Mouse (Mus musculus) cerebellum, postnatal 4 days (tissue): ENCODE results near the gene Fabp6.

Experiments used
- DNase-seq, 2 experiments: peaks; one replicate each; pipeline ENCODE4 v3.0.0; 2022; ENCODE audit warnings: low spot score in 2 of 2, mixed read lengths in 1 of 2

Gene Fabp6

GRCm38 (mm10) chr11:43589530-43590072, 11.7 kb downstream of the Fabp6 start:
- DNase-seq: no peak

GRCm38 (mm10) chr11:43586324-43587090, 14.8 kb downstream of the Fabp6 start, which contains the start of gene 4933415A04Rik:
Gene 4933415A04Rik, plus strand, starts transcription at chr11:43587040.
- peak; percentile 65 to 80 for DNase-seq

- DNase-seq: no peak
Measured at GRCm38 (mm10) chr11:43585211-43586005, 15.9 kb downstream of the Fabp6 start.

- no peak for DNase-seq
Measured at GRCm38 (mm10) chr11:43577713-43578478, 23.4 kb downstream of the Fabp6 start.

GRCm38 (mm10) chr11:43575376-43576151, 25.8 kb downstream of the Fabp6 start:
- DNase-seq: no peak

- no peak for DNase-seq
Measured at GRCm38 (mm10) chr11:43575061-43575375, 26.3 kb downstream of the Fabp6 start.

- DNase-seq: peak in 1 of 2 experiments; percentile 43
Measured at GRCm38 (mm10) chr11:43569595-43569994, 31.7 kb downstream of the Fabp6 start.

GRCm38 (mm10) chr11:43569188-43569587, 32.2 kb downstream of the Fabp6 start:
- DNase-seq: no peak

- peak in 1 of 2 experiments; percentile 34 for DNase-seq
Measured at GRCm38 (mm10) chr11:43568263-43568662, 33.1 kb downstream of the Fabp6 start.

GRCm38 (mm10) chr11:43566696-43567095, 34.6 kb downstream of the Fabp6 start:
- peak in 1 of 2 experiments; percentile 13 for DNase-seq

GRCm38 (mm10) chr11:43565852-43566251, 35.5 kb downstream of the Fabp6 start:
- no peak for DNase-seq

GRCm38 (mm10) chr11:43565414-43565813, 35.9 kb downstream of the Fabp6 start:
- no peak for DNase-seq

GRCm38 (mm10) chr11:43563654-43564244, 37.6 kb downstream of the Fabp6 start:
- no peak for DNase-seq

GRCm38 (mm10) chr11:43559515-43560292, 41.6 kb downstream of the Fabp6 start:
- DNase-seq: no peak

GRCm38 (mm10) chr11:43556538-43556937, 44.8 kb downstream of the Fabp6 start:
- DNase-seq: no peak

GRCm38 (mm10) chr11:43552675-43553074, 48.7 kb downstream of the Fabp6 start:
- DNase-seq: no peak

GRCm38 (mm10) chr11:43551756-43552155, 49.6 kb downstream of the Fabp6 start:
- DNase-seq: no peak

- DNase-seq: no peak
Measured at GRCm38 (mm10) chr11:43549701-43550100, 51.6 kb downstream of the Fabp6 start.

- DNase-seq: no peak
Measured at GRCm38 (mm10) chr11:43548657-43549435, 52.5 kb downstream of the Fabp6 start.
